Mouse (Mus musculus) myocyte (in vitro differentiated cells): Measurements from ENCODE around the gene Slc4a11.

Source experiments
- E2F4 ChIP-seq: IDR thresholded peaks from one replicate; pipeline ENCODE4 v1.6.1; 2011; ENCODE audit warnings: mild to moderate bottlenecking, control low read depth, moderate library complexity; ENCODE audit not compliant: insufficient read depth
- MAX ChIP-seq: IDR thresholded peaks from one replicate; pipeline ENCODE4 v1.6.1; 2011; ENCODE audit warnings: low read depth, mild to moderate bottlenecking, control low read depth
- MYOG ChIP-seq, 3 experiments: IDR thresholded peaks; one replicate each; pipeline ENCODE4 v1.6.1; 2011; ENCODE audit warnings: control low read depth in 2 of 3, low read depth in 2 of 3, mild to moderate bottlenecking in 2 of 3; ENCODE audit not compliant: insufficient read length in 2 of 3, control insufficient read depth in 1 of 3, insufficient read depth in 1 of 3
- POLR2A ChIP-seq: IDR thresholded peaks from one replicate; pipeline ENCODE4 v1.6.1; 2011; ENCODE audit warnings: low read depth, mild to moderate bottlenecking, control low read depth, moderate library complexity; ENCODE audit not compliant: insufficient read length
- POLR2AphosphoS2 ChIP-seq: IDR thresholded peaks from one replicate; pipeline ENCODE4 v1.6.1; 2011; ENCODE audit warnings: low read depth, control low read depth; ENCODE audit not compliant: insufficient read length

DNA sequence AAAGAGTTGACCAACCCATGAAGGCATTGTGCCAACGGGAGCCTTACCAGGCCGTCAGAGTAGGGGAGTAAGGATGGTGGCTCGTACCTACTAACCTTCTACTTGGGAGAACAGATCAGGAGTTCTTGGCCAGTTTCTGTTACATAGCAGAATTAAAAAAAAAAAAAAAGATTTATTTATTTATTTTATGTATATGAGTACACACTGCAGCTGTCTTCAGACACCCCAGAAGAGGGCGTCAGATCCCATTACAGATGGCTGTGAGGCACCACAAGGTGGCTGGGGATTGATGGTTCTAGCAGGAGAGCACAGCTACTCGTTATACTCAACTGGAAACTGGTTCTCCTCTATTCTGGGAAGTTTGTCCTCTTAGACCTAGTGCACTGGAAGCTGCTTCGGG is 7.9 kb upstream of the Slc4a11 start:
- TF ChIP-seq MYOG (IDR thresholded peaks at IDR 0.05; ENCODE audit: control insufficient read depth in 1 of 3, insufficient read depth in 1 of 3, insufficient read length in 2 of 3, low read depth in 2 of 3) (no peak), POLR2A (no peak), POLR2AphosphoS2 (no peak), MAX (no peak), E2F4 (no peak)
